Mouse (Mus musculus): Measurements from ENCODE around the gene Tmem238. TPM values are rescaled to one million over a fixed set of nuclear protein-coding genes. Genes with fewer than 3 reads are reported as not detected.

Tmem238 gene
- total RNA-seq, 2 experiments from 2014 or later = 10.4 to 11.3 TPM

DNA sequence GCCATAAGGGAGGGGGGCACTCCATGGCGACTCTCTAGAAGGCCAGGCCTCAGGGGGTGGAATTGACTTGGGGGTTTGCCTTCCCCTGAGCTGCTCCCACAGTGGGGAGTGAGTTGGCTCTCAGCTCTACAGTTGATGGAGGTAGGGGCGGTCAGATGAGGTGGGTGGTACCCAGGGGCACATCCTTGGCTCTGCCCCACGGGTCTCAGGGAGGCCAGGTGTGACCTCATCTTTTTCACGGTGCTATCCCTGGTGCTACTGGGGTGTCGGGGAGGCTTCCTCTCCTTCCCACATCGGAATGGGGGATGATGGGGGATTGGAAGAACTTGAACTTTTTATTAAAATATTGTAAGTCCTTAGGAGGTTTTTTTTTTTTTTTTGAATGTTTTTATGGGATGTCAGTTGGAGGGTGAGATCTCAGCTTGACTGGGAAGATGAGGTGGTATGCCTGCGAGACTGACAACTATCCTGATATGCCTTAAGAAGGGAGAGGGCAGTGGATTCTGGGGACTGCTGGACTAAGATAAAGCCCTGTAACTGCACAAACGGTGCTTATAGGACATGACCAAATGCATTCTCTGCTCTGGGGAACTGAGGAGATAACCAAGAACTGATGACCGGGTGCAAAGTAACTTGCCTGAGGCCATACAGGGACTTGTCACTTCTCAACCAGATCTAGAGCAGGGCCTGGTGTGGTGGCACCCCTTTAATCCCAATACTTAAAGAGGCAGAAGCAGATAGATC is 42.1 kb downstream of the Tmem238 start:
- DNase-seq = no peak

GRCm38 (mm10) chr7:4746326-4746980 is 43.0 kb downstream of the Tmem238 start:
- DNase-seq = no peak

DNA sequence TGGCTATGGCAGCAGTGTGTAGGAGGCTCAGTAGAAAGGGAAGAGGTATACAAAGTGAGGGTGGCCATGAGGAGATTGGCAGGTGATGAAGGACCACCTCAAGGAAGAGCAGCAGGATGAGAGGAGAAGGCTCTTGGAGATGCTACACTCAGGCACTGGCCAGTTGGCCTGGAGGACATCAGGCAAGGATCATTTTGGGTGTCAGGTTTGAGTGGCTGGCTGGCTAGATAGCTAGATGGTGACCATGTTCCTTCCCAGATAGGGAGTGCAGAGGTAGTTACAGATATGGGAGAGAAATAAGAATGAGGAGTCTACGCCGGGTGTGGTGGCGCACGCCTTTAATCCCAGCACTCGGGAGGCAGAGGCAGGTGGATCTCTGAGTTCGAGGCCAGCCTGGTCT is 44.6 kb downstream of the Tmem238 start:
- no peak for DNase-seq

DNA sequence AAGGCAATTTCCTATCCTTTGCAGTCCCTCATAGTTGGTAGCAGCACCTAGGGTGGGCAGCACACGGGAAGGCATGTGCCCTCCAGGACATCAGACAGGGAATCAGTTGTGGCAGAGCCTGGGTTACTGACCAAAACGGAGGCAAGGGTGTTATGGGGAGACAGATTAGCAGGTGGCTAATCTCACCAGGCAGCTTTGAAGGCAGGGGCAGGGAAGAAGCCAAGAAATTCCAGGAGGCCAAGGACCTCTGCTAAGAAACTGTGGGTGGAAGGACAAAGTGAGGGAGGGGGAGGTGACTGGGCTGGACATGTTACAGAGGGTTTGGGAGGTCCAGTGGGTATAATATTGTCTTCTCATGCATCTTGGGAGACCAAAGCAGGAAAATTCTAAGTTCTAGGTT is 46.1 kb downstream of the Tmem238 start:
- DNase-seq = no peak

DNA sequence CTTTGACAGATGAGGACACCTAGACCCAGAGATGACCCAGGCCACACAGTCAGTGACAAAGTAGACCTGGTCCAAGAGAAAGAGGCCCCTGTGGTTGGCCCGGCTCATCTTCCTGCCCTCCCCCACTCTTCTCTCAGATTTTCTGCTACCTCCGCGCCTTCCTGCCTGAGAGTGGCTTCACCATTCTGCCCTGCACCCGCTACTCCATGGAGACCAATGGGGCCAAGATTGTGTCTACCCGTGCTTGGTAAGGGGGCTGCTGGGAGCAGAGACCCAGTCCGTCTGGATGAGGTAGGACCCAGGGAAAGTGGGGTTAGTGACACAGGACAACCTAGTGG is 47.0 kb downstream of the Tmem238 start:
- no peak for DNase-seq

- DNase-seq = no peak
These were observed 47.6 kb downstream of the Tmem238 start for GRCm38 (mm10) chr7:4741672-4742481.

- peak; percentile 84 for DNase-seq
These were observed 48.3 kb downstream of the Tmem238 start for GRCm38 (mm10) chr7:4741151-4741550.

DNA sequence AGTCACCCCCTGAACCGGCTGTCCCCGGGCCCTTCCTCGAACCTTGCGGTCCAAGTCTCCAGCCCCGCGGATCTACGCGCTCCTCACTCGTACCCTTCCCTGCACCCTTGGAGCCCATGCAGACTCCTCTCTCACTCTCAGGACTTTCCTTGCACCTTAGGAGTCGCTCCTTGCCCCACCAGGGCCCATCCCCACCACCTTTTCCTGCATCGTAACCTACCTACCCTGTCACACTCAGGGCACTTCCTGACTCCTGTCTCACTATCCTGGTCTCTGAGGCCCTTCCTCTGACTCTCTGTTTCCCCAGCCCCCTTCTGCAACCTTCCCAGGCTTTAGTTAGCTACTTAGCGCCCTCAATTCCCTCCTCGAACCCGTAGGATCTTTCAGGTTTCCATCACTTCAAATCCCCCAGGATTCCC is 49.1 kb downstream of the Tmem238 start:
- DNase-seq = no peak

DNA sequence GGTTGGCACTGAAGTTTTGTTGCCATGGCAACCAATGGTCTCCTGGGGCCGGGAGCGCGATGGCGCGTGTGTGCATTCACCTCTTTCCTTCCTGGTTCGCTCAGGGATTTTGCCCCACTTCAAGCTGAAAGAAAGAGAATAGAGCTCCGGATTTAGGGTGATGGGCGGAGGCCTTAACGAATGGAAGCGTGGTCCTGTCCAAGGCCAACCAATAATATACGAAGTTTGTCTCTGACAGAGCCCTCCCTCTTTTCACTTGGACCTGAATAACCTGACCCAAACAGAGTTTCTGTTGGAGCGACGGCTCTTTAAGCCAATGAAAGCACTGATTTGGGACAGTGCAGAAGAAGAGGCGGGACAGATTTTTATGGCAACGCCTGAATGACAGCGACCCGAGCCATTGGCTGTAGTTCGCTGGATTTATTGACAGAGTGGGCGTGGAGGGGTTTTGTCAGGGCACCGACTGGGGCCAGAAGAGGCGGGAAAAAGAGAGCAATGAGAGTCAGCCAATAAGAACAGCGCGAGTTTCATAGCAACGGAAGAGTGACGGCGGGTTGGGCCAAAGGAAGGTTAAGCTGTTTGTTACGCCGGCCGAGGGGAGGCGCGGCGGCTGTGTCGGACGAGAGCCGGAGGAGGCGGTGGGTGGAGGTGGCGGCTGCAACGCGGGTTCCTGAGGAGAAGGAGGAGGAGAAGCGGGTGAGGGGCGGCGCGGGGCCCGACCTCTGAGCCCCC is 49.7 kb downstream of the Tmem238 start, which contains the start of gene Kmt5c:
Gene Kmt5c (plus strand): TSS at position 572 of the 732 bp plus-strand sequence.
- DNase-seq = peak; percentile 96

- DNase-seq = peak; percentile 22
These were observed 50.4 kb downstream of the Tmem238 start for GRCm38 (mm10) chr7:4739041-4739543.

Other genes with a start within 250 kb of the Tmem238 start
- gene Syt5, start 242.1 kb downstream of the Tmem238 start, total RNA-seq (2021) = 10 to 100 TPM in 1 of 2 experiments, 1 to 10 TPM in 1; 9.5 to 12.7 TPM
- not detected for gene Ptprh, start 185.6 kb downstream of the Tmem238 start, total RNA-seq (2021)
- gene Tmem86b, start 158.2 kb downstream of the Tmem238 start, total RNA-seq (2021) = 10 to 100 TPM; 12.7 to 14.7 TPM
- 10 to 100 TPM; 74.0 to 83.3 TPM for gene Ppp6r1, start 130.6 kb downstream of the Tmem238 start, total RNA-seq (2021)
- gene Hspbp1, start 104.6 kb downstream of the Tmem238 start, total RNA-seq (2021) = 10 to 100 TPM; 36.1 to 36.7 TPM
- 10 to 100 TPM in 1 of 2 experiments, 1 to 10 TPM in 1; 7.5 to 11.8 TPM for gene Brsk1, start 99.1 kb downstream of the Tmem238 start, total RNA-seq (2021)
- under 1 TPM; 0.21 to 0.27 TPM for gene Tmem150b, start 64.4 kb downstream of the Tmem238 start, total RNA-seq (2021)
- 10 to 100 TPM; 54.5 to 98.2 TPM for gene Kmt5c, start 49.5 kb downstream of the Tmem238 start, total RNA-seq (2021)
- gene Cox6b2, start 36.6 kb downstream of the Tmem238 start, total RNA-seq (2021) = 10 to 100 TPM; 28.5 to 39.2 TPM
- gene Fam71e2, start 18.4 kb downstream of the Tmem238 start, total RNA-seq (2021) = not detected
- gene Il11, start 6.8 kb downstream of the Tmem238 start, total RNA-seq (2021) = under 1 TPM; 0.12 to 0.18 TPM
- not detected for gene Tmem190, start 6.7 kb downstream of the Tmem238 start, total RNA-seq (2021)
- 1,000 to 10,000 TPM; 1,057 to 1,113 TPM for gene Rpl28, start 3.2 kb upstream of the Tmem238 start, total RNA-seq (2021)
- 100 to 1,000 TPM; 122 to 126 TPM for gene Ube2s, start 22.9 kb upstream of the Tmem238 start, total RNA-seq (2021)
- gene Shisa7, start 55.0 kb upstream of the Tmem238 start, total RNA-seq (2021) = 1 to 10 TPM; 1.3 to 3.1 TPM
- gene Isoc2b, start 80.6 kb upstream of the Tmem238 start, total RNA-seq (2021) = 10 to 100 TPM in 1 of 2 experiments, 1 to 10 TPM in 1; 6.8 to 13.3 TPM
- 10 to 100 TPM; 52.8 to 56.8 TPM for gene Isoc2a, start 87.5 kb upstream of the Tmem238 start, total RNA-seq (2021)
- not detected for gene Gm36210, start 116.9 kb upstream of the Tmem238 start, total RNA-seq (2021)
- 10 to 100 TPM; 14.7 to 16.4 TPM for gene Zfp628, start 125.6 kb upstream of the Tmem238 start, total RNA-seq (2021)
- 1 to 10 TPM; 5.5 to 8.5 TPM for gene Nat14, start 132.4 kb upstream of the Tmem238 start, total RNA-seq (2021)
- gene Ssc5d, start 136.1 kb upstream of the Tmem238 start, total RNA-seq (2021) = 1 to 10 TPM; 5.9 to 6.9 TPM
- gene Sbk2, start 174.8 kb upstream of the Tmem238 start, total RNA-seq (2021) = 1 to 10 TPM; 1.6 to 3.1 TPM
- under 1 TPM; 0.24 to 0.30 TPM for gene Sbk3, start 181.5 kb upstream of the Tmem238 start, total RNA-seq (2021)
- gene Zfp579, start 206.5 kb upstream of the Tmem238 start, total RNA-seq (2021) = 10 to 100 TPM; 16.0 to 19.9 TPM
- 10 to 100 TPM; 12.6 to 13.2 TPM for gene Zfp524, start 224.8 kb upstream of the Tmem238 start, total RNA-seq (2021)
- 10 to 100 TPM; 24.4 to 27.7 TPM for gene Fiz1, start 225.0 kb upstream of the Tmem238 start, total RNA-seq (2021)
- gene Gm44973, start 225.8 kb upstream of the Tmem238 start, total RNA-seq (2021) = not detected
- gene Zfp865, start 230.7 kb upstream of the Tmem238 start, total RNA-seq (2021) = 10 to 100 TPM; 22.9 to 30.0 TPM
- gene Ccdc106, start 230.9 kb upstream of the Tmem238 start, total RNA-seq (2021) = 1 to 10 TPM; 2.1 to 2.6 TPM
- gene 4632433K11Rik, start 244.5 kb upstream of the Tmem238 start, total RNA-seq (2021) = not detected
- 1 to 10 TPM; 5.7 to 7.3 TPM for gene Zfp784, start 248.8 kb upstream of the Tmem238 start, total RNA-seq (2021)